Mouse (Mus musculus): ENCODE data around the gene Nhsl1.

GRCm38 (mm10) chr10:18386224-18386623 lies 67.4 kb downstream of the Nhsl1 start:
- no peak for TF ChIP-seq CTCF (IDR thresholded peaks at IDR 0.05; ENCODE audit: extremely low read depth, insufficient read depth, insufficient read length, insufficient replicate concordance)
- TF ChIP-seq POLR2A (IDR thresholded peaks at IDR 0.05; ENCODE audit: low read depth, low read length) = no peak
